Mouse (Mus musculus) erythroblast, embryonic 14.5 days (primary cell): Measurements from ENCODE around the gene Fbxl18.

Experiments
- GATA1 ChIP-seq: IDR thresholded peaks from 2 replicates; pipeline ENCODE4 v1.6.1; 2012; ENCODE audit warnings: low read length, inconsistent platforms, mixed read lengths
- TAL1 ChIP-seq: IDR thresholded peaks from 3 replicates; pipeline ENCODE4 v1.6.1; 2012; ENCODE audit warnings: low read length, inconsistent platforms, mixed read lengths

DNA sequence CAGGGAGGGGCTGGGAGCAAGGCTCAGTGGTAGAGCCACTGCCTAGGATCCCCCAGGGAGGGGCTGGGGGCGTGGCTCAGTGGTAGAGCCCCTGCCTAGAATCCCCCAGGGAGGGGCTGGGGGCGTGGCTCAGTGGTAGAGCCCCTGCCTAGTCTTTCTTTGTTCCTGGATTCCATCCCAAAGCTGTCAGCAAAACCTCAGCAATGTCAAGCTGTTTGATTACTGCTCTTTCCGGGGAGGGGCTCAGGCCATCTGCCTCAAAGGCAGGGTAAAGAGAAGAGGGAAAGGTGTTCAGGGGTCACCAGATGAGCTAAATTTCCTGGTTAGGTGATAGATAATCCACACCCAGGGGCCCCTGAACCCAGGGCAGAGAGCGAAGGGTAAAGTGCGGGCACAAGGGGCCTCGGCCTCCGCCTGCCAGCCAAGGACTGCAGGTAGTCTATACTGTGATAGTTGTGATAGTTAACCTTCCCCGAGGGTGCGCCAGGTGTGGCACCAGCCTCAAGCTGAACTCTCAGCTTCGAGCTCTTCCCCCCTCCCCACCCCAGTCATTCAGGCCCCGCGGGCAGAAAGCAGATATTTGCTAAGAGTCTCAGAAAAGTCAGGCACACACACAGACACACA is 29.2 kb upstream of the Fbxl18 start:
- no peak for TF ChIP-seq GATA1
- TF ChIP-seq TAL1, result no peak
